Mouse (Mus musculus): Measurements from ENCODE around the gene Mob3b.

The Mob3b gene

DNA sequence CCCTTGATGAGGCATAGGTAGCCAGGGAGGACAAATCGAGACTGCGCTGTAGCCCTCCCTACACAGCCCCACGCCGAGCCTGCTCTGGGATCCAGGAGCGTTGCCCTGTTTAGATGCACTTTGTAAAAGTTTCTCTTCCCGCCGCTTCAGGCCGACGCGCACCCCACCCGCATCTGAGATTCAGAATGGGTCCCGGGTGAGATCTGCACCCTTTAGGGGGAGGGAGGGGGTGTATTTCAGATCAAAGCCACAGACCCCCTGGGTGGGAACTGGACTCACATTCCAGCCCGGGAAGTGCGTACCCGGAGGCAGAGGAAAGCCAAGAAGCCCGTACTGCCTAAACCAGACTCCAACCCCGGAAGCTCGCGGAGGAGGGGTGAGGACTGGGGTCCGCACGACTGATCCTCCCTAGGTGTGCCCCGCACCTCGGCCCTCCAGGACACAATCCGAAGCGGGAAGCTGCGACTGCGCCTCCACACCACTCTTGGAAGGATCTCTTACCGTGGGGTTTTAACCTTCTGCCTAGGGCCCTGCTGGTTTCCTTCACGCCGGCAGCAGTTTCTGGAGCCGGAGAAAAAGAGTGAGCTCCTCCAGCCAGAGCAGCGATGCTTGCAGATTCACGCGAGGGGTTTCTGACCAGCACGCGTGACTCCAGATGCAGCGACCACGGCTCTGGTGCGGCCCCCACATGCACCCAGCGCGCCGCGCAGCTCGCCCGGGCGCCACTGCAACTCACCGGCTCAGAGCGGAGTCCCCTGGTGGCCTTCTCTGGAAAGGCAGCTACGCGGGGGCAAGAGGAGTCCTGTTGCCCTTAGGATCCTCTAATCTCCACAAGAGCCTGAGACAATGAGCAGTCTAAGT is at the start of gene Mob3b:
TSS of gene Mob3b (minus strand) at position 734 of the 861 bp plus-strand sequence.
- DNase-seq = peak; percentile 87 to 93

- no peak for DNase-seq
Observed at GRCm38 (mm10) chr4:35204659-35205058, 47.4 kb upstream of the Mob3b start.

DNA sequence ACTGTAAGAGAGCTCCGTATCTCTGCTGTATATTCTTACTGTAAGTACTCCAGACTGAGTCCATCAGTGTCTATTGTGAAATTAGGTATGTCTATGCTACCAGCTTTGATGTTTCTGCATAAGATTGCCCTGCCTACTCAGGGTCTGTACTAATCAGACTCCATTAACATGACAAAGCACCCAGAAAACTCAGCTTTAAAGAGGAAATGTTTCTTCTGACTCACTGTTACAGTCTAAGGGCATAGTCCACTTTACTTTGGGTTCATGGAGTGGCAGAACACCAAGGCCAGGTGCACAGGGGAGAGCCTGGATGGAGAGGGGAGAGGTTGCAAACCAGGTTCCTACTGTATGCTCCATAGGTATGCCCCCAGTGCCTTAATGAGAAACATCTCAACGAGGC is 46.4 kb upstream of the Mob3b start:
- no peak for DNase-seq

- DNase-seq = no peak
Observed at GRCm38 (mm10) chr4:35201700-35202099, 44.4 kb upstream of the Mob3b start.

DNA sequence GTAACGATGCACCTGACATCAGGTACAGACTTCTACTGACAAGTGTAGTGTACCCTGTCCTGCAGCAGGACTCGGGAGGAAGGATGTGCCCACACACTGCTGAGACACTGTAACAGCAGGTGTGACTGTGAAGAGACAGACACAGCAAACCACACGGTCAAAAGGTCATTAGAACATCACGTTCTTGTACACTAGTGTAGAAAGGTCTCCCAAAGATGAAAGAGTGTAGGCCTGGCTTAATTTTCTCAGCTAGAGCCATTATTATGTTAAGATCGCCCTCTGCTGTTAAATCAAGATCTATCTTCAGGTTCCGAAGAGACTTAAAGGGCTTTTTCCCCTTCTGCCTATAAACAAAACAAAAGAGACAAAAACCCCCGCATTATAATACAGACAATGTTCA is 35.4 kb upstream of the Mob3b start:
- no peak for DNase-seq

GRCm38 (mm10) chr4:35189794-35190193 is 32.5 kb upstream of the Mob3b start:
- no peak for DNase-seq

DNA sequence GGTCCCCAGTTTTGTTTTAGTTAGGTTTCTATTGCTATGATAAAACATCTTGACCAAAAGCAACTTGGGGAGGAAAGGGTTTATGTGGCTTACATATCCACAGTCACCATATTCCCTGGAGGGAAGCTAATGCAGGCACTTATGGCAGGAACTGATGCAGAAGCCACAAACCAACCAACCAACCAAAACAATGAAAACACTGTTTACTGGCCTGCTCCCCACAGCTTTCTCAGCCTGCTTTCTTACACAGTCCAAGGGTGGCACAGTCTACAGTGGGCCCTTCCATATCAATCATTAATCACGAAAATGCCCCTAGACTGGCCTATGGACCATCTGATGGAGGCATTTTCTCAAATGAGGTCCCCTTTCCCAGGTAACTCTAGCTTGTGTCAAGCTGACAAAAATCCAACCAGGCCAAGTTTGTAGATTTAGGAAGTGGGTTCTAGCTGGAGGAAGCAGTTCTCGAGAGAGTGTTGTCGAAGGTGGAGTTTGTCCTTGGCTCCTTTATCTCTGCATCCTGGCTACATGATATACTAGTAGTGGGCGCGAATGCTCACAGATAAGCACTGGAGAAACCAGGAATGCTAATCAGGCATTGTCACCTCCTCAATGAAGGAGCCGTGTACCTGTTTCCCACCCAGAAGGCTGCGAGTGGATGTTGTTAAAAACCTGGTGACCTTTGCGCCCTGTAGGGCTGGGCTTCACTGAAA is 30.5 kb upstream of the Mob3b start:
- no peak for DNase-seq

GRCm38 (mm10) chr4:35177926-35178645 is 20.8 kb upstream of the Mob3b start:
- DNase-seq = no peak

DNA sequence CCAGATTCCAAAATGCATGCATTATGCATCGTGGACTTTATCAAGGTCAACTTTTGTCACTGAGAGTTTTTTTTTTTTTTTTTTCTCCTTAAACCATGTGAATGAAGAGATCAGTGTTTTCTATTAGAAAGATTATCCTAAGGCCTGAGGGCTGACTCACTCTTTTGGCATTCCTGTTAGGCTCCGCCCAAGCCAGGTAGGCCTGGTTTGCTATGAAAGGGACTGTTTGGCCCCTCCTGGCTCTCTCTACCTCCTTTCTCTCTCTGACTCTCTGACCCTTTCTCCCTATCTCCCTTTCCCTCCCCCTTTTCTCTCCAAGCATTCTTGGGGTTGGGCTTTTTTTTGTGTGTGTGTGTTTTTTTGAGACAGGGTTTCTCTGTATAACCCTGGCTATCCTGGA is 18.3 kb upstream of the Mob3b start:
- DNase-seq = no peak

DNA sequence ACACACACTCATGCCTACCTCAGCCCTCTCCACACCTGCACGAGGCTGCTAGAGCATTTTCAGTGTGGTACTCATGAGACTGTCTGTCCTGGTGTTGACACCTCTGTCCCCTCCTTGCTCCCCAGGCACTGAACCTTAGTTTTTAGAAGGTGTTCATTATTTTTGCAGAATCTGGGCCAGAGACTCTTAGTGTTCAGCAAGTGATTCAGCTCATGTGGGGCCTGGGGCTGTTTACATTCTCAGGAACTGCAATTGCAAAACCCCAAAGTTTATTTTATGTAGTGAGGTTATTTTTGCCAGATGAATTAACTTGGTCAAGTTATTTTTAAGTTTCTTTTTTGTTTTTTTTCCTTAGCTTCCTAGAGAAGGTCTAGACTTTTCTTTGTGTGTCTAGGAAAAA is 16.3 kb upstream of the Mob3b start:
- no peak for DNase-seq

GRCm38 (mm10) chr4:35172471-35172870 is 15.2 kb upstream of the Mob3b start:
- DNase-seq = no peak

GRCm38 (mm10) chr4:35169571-35170125 is 12.4 kb upstream of the Mob3b start:
- DNase-seq = no peak

- DNase-seq = no peak
Observed at GRCm38 (mm10) chr4:35167855-35168254, 10.6 kb upstream of the Mob3b start.

GRCm38 (mm10) chr4:35165947-35166346 is 8.7 kb upstream of the Mob3b start:
- peak in 1 of 2 experiments; percentile 47 for DNase-seq

- no peak for DNase-seq
Observed at GRCm38 (mm10) chr4:35165275-35165674, 8.0 kb upstream of the Mob3b start.

DNA sequence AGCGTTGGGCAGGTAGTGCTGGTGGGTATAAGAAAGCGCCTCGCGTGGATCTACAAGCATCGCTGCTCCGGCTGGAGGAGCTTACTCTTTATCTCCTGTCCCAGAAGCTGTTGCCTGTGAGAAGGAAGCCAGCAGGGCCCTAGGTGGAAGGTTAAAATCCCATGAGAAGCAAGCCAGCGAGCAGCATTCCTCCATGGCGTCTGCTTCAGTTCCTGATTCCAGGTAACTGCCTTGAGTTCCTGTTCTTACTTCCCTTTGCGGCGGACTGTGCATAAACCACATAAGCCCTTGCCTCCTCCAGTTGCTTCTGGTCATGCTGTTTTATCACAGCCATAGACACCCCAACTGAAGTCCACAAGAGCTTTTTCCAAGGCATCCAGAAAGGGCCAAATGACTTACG is 531 bp upstream of the Mob3b start:
- DNase-seq = no peak

DNA sequence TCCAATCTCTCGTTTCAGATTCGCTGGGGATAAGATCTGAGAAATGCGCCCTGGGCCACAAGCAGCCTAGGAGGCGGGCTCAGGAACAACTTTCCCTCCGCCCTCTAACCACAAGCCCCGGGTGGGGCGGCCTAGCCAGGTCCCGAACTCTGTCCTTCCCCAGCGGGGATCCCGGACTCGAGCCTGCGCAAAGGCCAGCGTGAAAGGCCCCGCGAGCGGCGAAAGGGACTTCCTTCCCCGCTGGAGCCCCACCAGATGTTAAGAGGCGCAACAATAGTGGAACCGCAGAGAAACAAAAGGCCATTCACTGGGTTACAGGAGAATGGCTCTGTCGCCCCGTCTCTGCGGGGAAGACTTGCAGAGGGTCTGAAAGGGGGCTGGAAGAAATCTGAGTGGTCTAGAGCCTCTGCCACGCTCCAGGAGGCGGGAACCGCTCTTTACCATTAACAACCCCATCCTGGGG is 1.1 kb downstream of the Mob3b start:
- peak; percentile 88 for DNase-seq

DNA sequence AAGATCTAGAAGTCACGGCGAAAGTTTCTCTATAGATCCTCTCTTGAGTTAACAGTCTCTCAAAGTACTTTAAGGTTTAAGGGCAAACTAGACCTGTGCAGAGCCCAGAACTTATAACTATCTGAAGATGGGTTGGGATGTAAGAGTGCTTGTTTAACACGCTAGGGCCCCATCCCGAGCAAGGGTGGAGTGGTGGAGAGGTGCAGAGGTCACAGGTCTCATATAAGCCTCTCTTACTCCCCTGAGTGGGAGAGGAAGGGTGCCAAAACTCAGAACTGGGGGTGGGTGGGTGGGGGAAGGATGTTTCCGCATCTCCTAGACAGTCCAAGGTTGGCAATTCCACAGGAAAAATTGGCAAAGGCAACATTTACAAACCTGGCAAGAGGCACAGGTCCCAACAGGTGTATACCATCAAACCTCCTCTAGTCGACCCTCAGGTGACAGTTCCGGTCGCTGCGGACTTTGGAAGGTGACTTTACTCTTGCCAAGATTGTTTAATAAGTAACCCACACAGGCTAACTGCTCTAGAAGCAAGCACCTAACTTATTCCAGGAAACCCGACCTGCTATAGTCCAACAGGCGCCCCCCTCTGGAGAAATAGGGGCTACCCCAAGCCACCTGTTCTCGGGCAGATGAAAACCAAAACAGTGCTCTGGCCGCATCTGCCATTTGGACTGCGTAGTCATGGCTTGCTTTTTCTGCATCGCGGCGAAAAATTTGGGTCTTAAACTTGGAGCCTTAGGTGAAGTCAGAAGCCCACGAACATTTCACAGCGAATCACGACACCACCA is 2.0 kb downstream of the Mob3b start:
- DNase-seq = peak; percentile 93 to 96

DNA sequence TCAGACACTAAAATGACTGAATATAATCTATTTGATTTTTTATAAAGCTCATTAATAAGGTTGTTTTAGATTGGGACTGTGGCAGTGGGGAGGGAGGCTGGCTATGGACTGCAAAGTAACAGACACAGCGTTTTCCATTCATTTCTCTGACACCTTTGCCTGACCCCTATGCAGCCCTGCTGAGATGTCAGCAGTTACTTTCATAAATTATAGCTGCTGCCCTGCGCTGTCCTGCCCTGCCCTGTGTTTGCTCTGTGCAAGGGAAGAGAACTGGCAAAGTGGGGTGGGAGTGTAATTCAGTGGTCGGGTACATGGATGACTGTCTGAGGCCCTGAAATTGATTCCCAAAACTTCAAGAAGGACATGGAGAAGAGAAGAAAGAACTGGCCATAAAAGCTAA is 3.2 kb downstream of the Mob3b start:
- DNase-seq = peak in 1 of 2 experiments; percentile 38

DNA sequence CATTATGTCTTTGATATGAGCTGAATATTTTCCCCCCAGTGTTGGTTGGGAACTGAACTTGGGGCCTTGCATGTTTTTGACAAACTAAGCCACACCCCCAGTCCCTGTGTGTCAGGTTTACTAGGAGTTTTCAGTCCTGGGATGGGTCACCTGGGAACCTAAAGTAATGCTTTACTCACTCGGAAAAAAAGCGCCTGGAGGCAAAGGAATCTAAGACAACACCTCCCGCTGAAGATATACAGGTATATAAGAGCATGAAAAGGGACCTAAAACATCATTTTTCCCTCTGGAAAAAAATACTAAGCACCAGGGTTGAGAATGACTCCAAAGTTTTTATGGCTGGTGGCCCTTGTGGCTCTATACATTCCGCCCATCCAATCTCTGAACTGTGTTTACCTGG is 5.5 kb downstream of the Mob3b start, which contains the start of gene Ifnk:
TSS of gene Ifnk (plus strand) at position 301 of the 400 bp plus-strand sequence.
- DNase-seq = no peak

- DNase-seq = no peak
Observed at GRCm38 (mm10) chr4:35150706-35151105, 6.6 kb downstream of the Mob3b start.

DNA sequence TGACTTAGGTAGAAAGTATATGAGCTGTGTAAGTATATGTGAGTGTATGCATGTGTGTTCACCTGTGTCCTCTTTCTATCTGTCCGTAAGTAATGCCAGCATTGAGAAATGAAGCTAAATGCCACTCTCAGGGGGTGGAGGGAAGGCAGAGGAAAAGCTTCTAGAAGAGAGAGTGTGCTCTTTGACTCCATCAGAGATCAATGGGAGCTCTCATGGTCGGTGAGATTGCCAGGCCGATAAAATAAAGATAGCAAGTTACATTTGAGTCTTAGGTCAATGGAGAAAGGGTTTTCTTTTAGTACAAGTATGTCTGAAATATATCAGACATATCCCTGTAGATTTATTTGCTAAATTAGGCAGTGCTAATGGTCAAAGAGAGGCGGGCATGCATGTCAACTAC is 9.0 kb downstream of the Mob3b start:
- DNase-seq = no peak
